Mouse (Mus musculus): Measurements from ENCODE around the gene Mzt1.
"Not testable (repeated sequence)": the region's sequence is repeated elsewhere in the genome, so short reads cannot be mapped to it uniquely, and the experiment has no call there.

Mzt1 gene

DNA sequence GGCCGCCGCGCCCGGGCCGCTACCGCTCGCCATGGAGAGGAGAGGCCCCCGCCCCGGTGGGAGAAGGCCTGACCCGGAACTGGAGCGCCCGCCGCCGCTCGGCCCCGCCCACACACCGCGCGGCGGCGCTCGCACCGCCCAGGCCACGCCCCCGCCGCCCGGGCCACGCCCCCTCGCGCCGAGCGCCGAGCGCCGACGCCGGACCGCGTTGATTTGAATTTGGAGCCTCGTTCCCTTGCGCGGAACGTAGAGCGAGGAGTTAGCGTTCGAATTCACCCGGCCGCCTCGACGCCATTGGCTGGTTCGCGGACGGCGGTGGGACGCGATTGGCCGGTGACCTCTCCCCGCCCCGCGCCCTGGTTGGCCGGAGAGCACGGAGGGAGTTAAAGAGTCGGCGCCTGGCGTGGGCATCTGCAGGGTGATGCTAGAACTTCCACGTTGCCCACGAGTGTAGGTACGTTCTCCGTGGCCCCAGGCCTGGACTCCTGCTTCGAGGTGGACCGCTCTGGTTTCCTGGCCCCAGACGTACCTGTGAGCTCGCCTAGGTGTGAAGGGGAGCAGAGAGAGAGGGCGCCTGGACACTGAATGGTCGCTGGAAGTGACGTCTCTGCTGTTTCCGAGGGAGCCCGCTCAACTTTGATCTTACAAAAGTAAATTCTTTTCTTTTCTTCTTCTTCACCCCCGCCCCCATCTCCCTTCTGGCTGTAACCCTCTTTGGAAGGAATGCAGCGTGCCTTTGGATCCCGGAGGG is at the start of gene Mzt1, which contains the start of gene Bora:
Gene Mzt1, minus strand, starts transcription at position 104 of the 751 bp plus-strand sequence.
Gene Bora, plus strand, starts transcription at position 192 of the 751 bp plus-strand sequence.
- peak; percentile 90 to 93 for DNase-seq (ENCODE audit: low spot score in 2 of 2)

DNA sequence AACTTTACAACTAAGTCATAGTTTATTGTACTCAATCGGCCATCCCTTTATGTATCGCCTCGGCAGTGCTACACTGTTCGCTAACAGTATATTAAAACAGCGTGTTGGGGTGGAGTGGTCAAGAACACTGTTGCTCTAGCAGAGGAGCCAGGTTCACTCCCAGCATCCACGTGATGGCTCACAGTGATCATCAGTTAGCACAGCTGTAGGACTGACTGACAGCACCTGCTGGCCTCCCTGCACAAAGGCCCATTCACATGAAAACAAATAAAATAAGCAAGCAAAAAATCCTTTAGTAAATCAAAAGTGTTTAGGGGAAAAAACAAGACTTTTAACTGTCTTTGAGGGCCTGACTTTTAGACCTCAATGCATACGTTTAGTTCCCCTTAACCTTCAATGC is 43.0 kb upstream of the Mzt1 start:
- DNase-seq (ENCODE audit: low spot score in 2 of 2), result no peak

DNA sequence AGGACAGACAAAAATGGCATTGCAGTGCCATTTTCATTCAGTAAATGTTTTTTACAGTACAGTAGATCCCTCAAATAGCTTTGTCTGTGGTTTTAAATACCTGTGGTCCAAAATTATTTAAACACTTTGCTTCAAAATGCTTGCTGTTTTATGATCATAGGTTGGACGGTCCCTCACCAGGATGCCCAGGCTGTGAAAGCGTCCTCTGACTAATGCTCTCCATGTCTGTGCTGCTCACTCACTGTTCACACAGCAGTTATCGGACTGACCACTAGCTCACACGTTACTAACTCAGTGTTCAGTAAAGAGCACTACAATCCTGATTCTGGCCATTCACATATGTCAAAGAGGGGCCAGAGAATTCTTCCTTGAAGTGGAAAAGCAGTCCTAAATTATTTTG is 25.2 kb upstream of the Mzt1 start:
- DNase-seq (ENCODE audit: low spot score in 2 of 2), result no peak

DNA sequence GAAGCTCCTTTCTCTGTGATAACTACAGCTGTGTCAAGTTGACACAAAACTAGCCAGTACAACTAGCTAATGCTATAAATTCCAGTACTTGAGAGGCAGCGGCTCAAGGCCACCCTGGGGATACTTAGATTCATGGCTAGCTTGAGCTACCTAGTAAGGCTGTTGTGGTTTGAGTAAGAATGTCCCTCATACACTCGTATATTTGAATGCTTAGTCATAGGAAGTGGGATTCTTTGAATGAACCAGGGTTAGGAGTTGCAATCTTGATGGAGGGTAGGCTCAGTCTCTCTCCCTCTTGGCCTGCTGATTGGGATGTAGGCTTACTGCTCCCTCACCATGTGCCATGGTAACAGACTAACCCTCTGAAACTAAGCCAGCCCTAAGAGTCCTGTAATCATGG is 17.2 kb upstream of the Mzt1 start:
- no peak for DNase-seq (ENCODE audit: low spot score in 2 of 2)

DNA sequence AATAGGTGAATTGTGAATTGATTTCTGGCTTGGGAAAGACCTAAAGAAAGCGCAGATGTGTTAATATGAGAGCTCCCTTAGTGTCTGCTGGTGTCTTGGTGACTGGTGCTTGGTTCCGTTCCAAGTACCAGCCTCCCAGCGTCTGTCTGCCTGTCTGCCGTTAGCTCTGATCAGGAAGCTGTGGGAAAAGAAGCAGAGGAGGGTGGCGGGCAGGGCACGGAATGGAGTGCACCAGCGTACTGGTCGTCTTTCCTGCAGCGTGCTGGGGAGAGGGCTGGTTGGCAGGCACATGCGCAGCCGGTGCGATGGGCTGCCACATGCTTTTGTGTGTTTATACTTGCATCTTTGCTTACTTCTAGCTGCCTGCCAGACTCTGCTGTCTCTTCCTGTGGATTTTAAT is 14.7 kb upstream of the Mzt1 start:
- DNase-seq (ENCODE audit: low spot score in 2 of 2), result no peak

DNA sequence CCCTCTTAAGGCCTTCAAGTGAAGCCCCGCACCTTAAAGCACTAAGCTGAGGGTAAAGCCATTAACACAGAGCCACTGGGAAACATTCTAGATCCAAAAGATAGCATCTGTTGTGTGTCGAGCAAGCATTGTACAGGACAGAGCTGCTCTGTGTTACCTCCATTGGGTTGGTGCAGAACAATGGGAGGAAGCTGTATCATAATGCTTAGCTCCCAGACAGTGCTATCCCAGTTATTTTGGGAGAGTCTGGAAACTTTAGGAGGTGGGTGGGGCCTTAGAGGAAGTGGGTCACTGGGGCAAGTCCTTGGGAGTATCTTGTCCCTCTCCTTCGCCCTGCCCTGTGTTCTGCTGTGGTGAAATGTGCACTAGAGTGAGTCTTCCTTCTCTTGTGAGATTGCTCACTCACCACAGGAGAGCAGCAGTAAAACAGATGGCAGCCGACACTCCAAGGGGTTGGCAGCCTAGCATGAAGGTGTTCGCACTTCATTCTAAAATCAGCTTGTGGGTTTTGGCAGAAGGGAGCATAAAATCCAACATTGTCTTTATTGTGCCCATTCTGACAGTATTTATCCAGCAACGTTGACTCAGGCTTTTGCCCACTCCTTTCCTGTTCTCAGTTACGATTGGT is 13.1 kb upstream of the Mzt1 start:
- no peak for DNase-seq (ENCODE audit: low spot score in 2 of 2)

DNA sequence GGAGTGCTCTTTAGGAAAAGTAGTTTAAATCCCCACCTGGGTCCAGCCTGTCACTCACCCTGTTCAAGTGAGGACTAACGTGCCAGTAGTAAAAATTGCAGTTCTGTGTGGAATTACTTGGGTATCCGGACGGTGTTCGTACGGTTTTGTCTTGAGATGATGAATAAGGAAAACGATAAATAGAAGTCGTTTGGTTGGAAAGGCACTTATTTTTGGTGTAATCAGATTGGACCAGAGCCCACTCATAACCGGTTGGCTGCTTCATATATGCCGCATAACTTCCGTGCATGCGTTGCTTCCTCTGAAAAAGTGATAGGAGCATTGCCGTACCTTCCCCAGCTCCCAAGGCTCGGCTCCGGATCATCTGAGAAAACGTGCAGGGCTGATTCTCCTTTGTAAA is 848 bp upstream of the Mzt1 start:
- no peak for DNase-seq (ENCODE audit: low spot score in 2 of 2)

DNA sequence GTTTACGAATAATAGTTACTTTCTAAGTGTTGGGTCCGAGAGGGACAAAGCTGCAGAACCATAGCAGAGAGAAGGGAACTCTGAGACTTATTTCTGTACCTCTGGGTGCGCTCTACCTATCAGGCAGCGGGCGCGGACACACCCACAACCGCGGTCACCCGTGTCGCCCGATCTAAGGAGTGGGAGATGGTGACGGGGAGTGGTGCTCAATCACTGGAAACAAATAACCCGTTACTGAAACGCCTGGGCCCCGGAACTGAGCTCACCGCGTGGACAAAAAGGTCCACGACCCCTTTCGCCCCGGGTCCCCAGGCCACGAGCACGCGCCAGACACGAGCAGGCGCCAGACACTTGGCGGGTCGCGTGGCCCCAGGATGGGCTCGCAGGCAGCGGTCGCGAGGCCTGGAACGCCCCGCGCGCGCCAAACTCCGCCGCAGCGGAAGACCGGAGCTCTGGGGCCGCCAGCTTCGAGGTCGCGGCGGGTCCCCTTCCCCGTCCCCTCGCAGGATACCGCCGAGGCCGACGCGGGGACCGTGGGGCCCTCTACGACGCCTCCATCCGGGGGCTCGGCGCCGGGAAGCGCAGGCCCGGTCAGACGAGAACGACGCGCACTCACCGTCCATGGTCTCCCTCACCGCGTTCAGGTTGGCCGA is 430 bp downstream of the Mzt1 start:
- peak; percentile 11 to 42 for DNase-seq (ENCODE audit: low spot score in 2 of 2)

DNA sequence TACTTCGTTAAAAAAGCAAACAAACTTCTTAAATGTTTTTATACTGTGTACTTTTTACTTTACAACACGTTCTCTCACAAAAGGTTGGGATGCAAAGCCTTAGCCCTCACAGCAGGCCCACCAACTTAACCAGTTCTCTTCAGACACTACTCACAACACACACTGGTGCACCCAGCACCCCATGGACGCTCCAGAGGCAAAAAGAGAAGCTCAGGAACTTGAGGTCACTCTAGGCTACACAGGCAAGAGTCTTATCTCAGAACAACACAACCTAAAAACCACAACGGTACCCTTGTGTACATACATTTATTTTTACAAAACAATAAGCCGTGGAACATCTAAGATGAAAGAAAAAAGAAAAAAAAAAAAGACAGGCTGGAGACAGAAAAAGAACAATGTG is 1.2 kb downstream of the Mzt1 start:
- DNase-seq (ENCODE audit: low spot score in 2 of 2), result no peak

DNA sequence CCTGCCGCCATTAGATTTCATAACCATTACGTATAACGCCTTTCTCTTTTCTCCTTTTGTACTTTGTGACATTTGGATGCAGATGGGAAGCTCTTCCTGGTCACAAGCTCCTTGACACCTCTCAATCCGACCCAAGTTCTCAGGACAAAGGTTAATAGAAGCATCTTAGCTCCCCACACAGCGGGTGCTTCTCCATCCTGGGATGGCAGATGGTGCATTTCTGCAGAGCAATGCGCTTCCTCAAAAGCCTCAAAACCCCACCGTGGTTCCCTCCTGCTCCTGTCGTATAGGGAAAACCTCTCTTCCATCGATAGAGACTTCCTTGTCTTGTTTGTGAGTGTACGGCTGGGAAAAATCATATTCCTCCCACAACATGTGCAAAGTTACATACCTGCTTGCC is 1.8 kb downstream of the Mzt1 start:
- no peak for DNase-seq (ENCODE audit: low spot score in 2 of 2)

DNA sequence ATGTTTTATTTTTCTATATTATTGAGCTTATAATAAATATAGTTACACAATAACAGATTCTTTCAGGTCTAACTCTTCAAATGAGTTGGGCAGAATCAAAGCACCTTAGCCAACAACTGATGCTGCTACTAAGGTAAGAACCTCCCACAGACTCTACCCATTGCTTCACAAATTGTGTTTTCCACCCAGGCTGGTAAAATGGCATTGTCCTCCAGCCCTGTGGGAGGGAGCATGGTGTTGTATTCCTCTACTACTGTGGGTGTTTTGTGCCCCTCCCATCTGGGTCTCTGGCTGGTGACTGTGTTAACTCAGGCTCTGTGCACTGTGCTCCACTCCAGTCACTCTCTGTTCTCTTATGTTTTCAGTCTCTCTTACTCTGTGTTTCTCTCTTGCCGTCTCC is 2.4 kb downstream of the Mzt1 start:
- DNase-seq (ENCODE audit: low spot score in 2 of 2), result no peak

DNA sequence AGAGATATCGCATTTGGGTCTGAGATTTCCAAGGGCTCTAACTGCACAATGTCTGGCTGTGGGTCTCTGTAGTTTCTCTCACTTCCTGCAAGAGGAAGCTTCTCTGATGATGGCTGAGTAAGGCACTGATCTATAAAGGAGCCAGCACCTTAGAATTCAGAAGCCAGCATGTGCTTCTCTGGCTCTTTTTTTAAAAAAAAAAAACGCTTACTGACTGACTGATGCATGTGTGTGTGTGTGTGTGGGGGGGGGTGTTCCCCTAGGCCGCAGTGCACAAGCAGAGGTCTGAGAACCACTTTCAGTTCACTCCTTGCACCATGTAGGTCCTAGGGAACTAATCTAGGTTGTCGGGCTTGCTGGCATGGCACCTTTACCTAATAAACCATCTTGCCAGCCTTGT is 4.5 kb downstream of the Mzt1 start:
- no peak for DNase-seq (ENCODE audit: low spot score in 2 of 2)

DNA sequence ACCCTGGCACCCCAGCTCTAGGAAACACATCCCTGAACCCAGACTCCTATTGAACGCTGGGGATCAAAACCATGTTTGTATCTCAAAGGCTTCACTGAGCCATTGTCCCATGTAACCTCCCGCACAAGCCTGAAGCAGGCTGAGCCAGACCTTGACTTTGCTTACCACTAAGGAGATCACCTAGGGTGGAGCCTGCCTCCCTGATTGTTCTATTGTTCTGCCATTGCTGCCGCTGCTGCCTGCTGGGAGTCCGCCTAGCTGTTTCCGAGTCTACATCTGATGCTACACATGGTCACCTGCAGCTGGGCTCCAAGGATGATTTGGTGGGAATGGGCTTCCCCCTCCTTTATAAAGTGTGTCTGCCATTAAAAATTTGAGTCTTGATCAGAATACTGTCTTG is 6.6 kb downstream of the Mzt1 start:
- DNase-seq (ENCODE audit: low spot score in 2 of 2), result not testable (repeated sequence)

DNA sequence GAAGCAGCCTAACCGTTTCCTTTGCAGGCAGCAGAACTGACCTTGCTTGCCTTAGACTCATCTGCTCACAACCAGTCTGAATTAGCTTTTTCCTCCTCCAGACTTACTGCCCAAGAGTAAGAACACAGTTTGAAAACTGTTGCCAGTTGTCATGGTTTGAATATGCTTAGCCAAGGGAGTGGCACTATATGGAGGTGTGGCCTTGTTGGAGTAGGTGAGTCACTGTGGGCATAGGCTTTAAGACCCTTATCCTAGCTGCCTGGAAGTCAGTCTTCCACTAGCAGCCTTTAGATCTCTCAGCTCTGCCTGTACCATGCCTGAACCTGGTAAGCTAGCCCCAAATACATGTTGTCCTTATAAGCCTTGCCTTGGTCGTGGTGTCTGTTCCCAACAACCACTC is 8.2 kb downstream of the Mzt1 start:
- no peak for DNase-seq (ENCODE audit: low spot score in 2 of 2)

DNA sequence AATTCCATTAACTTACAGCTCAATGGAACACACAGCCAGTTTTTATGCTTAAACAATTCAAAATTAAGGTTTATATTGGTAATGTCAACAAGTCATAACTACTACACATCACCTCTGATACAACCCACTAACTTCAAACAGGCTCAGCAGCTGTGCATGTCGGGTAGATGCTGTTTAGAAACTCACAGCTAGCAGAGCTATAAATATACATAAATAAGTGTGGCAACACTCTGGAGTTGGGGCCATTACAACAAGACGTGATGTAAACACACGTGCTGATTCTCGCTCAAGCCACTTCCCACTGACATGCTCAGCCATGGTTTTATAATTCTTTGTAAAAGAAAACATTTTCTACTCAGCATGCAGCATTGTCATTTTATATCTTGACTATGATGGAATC is 9.9 kb downstream of the Mzt1 start:
- no peak for DNase-seq (ENCODE audit: low spot score in 2 of 2)

DNA sequence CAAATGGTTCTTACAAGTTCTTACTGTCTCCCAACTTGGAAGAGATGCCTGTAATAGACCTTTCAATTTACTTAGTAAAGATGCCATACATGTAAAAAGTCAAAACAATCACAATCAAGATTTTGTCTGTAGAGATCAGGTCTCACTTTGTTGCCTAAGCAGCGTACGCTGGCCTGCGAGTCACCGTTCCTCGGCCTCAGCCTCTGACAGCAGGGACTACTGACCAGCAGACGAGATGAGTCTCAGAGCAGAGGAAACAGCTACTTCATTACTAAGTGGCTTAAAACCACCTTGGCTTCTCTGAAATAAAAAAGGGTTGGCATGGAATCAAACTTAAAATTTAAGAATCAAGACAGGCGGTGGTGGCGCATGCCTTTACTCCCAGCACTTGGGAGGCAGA is 11.1 kb downstream of the Mzt1 start:
- DNase-seq (ENCODE audit: low spot score in 2 of 2), result not testable (repeated sequence)

DNA sequence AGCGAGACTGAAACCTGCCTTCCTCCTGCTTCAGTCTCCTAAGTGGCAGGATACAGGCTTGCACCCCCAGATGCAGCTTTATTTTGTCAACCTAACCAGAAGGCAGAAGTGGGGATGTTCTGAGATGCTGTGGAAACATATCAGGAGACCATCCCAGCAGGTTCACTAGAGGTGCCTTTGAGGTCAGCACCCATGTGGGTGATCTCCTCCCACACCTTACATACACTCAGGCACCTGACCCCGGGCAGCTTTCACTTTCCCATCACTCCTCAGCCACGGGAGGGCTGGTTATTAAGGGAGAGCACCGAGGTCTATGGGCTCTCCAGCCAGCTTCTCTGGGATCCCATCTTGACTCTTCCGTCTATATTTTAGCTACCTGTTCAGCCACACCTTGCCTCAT is 13.3 kb downstream of the Mzt1 start:
- no peak for DNase-seq (ENCODE audit: low spot score in 2 of 2)

DNA sequence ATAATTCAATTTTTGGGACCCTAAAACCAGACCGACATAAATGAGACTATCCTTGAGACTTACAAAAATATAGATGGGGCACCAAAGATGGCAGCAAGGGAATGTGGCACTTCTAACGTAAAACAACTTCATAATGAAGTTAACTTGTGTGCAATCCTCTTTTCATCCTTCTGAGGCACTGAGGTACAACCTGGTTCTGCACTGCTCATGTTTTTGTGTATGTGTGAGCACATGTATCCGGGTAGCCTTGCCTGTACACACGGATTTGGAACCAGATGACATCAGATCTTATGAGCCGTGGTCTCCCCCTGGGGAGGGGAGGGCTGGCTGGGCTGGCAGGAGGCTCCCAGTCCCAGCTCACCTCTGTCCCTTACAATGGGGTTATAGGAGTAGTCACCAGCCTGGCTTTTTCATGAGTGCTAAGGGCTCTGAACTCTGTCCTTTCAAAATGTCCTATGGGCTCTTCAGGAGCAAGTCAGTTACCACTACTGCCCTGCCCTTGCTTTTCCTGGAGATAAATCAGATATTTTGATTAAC is 14.5 kb downstream of the Mzt1 start:
- DNase-seq (ENCODE audit: low spot score in 2 of 2), result no peak

DNA sequence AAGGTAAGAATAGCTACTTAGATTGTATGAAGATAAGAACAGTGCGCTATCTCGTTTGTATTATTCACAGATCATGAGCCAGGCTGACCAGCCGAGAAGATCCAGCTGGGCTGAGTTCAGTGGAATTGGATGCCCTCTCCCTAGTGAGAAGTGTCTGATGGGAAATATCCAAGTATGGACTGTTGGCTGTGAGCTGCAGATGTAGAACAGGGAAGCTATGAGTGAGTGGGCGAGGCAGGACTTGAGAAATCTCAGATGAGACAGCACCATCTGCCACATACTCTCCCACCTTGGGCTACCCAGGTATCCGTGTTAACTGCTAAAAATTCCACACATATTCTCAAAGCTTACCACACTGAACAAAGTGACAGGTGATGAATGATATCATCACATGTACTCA is 15.9 kb downstream of the Mzt1 start:
- DNase-seq (ENCODE audit: low spot score in 2 of 2), result no peak

DNA sequence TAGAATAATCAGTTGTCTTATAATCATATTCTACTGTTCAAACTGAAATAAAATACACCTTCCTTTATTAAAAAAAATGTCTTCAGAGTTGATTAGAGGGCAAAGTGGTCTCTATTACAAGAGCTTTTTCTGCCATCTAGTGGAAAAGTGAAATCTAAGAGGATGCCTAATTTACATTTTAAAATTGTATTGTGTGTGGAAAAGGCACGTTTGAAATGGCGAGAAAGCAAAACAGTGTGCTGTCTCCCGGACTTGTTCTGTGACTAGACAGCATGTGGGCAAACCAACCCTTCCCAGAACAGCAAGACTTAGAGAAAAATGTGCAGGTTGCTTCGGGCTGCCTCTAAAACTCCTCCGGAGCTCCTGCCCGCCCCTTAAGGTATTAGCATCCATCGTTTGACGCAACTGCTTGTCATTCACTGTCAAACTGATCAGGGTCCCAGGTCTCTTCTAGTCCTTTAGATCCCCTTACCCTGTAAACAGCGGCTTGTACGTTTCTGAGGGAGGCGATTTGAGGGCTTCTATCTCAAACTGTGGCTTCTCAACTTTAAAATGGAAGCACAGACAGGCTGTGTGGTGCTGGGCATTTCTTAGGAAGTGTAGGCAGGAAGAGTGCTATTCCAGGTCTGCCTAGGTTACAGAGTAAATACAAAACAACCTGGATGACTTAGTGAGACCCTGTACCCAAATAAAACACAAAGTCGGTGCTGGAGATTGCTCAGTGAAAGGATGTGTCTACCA is 23.4 kb downstream of the Mzt1 start:
- DNase-seq (ENCODE audit: low spot score in 2 of 2), result no peak

DNA sequence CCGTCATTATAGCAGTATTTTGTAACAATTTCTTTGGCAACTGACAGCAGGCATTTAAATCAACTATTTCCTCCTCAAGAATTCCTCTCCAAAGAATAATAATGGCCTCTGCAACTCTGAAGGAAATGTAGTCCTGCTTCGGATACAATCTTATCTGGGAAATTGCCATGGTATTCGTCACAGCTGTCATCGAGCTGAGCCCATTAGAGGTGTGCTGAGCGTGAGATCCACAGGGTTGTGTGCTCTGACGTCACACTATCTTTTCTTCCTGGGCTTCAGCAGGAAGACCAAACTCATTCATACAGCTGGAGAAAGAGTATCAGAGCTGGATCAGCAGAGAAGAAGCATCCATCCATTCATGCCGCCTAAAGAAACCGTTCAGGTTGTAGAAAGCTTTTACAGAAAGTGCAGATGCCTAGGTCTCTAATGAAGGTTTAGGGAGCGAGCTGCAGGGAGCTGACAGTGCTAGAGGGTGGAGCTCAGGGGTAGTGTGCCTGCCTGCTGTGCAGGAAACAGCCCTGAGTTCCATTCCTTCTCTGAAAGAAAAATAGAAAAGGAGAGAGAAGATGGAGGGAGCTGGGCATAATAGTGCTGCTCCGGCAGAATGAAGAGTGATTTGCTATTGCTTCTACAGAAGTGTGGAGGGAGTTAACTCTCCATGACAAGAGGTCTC is 26.7 kb downstream of the Mzt1 start:
- DNase-seq (ENCODE audit: low spot score in 2 of 2), result no peak

DNA sequence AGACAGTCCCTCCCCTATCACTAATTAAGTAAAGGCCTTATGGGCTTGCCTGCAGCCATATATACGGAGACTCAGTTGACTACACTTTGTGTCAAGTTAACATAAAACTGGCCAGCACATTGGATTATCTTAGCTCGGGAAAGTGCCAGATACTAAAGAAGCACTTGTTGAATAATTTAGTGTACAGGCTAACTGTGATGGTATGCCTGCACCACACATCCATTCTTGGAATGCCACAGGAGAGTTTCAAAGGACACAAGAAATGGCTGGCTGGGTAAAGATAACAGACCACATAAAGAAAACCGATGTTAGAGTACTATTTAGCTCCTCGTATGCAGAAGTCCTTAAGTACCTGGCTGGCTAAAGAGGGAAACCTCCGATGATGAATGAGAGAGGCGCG is 27.2 kb downstream of the Mzt1 start:
- no peak for DNase-seq (ENCODE audit: low spot score in 2 of 2)

Data from natural killer cell, adult 2 months (primary cell).